Mouse (Mus musculus) B cell, adult 2 months (primary cell): ENCODE data around the gene Samd11.

Source experiments
- DNase-seq, 2 experiments: peaks; one replicate each; pipeline ENCODE4 v3.0.0; 2022

Gene Samd11

GRCm38 (mm10) chr4:156255078-156255839 is at the start of gene Samd11:
Gene Samd11, minus strand, starts transcription at chr4:156255657.
- peak; percentile 37 to 44 for DNase-seq

DNA sequence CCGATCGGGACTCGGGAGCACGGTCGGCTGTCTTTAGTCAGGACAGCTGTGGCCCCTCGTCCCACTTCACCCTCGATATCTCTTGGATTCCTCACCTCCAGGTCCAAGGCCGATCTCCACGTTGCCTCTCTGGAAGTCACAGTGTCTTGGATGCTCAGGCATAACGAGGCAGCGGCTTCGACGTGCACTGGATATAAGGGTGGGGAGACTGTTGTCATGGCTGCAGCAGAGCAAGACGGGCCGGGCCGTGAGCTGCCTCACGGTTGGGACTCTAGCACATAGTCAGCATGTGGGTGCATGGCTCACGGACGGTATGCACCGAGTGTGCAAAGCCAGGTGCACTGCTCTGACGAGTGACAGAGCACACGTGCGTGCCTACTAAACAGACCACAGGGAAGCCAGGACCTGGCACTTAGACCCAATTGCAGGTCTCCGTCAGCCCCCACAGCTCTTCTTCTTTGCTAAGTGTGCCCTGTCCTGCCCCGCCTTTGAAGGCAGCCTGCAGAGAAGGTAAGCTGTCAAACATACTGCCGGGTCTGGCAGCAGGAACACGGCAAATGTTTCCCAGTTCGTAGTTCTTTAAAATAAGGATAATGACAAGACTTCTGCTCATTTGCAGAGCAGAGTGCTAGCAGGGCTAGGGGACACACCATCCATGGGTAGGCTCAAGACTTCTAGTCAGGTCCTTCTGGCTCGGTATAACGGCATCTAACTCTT is 938 bp downstream of the Samd11 start:
- DNase-seq = peak; percentile 54 to 60

DNA sequence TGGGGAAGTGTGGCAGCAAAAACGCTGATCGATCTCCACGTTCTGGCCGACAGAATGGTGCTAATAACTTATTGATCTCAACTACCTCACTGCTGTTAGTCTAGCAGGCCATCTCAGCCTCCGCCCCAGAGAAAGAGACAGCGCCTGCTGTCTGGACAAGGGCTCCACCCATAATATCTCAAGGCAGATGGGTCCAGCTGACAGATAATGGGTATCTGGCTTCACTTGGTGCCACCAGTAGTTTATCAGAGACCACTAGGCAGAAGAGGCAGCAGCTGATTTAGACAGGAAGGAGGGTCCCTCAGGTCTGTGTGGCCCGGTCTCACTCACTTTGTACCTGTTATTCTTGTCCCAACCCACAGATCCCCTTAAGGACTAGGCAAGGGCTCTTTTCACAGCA is 2.4 kb downstream of the Samd11 start:
- DNase-seq = no peak

DNA sequence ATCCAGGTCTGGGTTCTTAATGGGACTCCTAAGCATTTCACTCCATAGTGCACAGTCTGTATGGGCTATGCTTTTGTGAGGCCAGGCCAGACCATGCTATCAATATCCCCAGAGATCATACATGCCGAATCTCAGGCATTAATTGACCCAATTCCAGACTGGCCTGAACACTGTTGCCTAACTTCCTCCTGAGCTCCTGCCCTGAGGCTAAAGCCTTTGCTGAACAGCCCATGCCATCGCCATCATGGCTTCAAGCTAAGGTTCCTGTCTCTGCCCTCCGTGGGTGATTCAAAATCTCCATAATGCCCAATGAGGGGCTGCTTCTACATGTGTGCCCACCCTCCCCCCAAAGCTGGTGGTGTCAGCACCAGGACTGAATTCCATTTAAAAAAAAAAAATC is 2.8 kb downstream of the Samd11 start:
- DNase-seq = no peak

DNA sequence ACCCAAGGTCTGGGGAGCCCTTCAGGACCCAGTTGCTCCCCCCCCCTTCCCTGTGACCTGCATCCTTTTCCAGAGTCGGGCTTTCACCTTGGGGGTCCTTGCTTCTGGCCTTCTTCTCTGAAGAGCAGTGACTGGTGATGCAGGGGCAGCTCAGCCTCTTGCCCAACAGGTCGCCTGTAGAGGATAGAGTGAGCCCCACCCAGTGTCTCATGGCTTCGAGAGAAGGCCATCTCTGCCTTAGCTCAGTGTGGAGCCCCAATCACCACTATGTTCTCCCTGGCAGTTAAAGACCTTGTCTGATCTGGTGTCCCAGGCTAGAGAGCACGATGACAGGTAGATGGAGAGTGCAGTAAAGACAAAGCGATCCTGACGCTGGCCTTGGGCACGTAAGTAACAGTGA is 3.3 kb downstream of the Samd11 start:
- DNase-seq = no peak

DNA sequence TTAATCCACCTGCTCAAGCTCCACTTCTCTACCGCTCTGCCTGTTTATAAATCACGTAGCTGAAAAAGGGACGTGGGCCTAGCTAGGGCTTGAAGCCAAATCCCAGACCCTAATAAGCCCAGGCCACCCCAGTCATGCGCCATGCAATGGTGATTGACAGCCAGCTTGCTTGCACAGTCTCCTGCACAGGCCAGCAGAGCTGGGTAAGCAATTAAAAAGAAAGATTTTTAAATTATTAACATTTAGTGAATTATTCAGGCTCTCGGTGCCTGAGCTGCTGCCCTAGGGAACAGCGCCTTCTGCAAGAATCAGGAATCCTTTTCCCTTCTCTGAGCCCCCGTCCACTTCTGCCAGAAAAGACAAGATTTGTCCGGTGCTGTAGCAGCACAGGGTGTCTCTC is 4.4 kb downstream of the Samd11 start:
- DNase-seq = no peak

GRCm38 (mm10) chr4:156249567-156249966 is 5.9 kb downstream of the Samd11 start:
- no peak for DNase-seq

- DNase-seq = peak; percentile 28 to 39
These were observed 18.6 kb downstream of the Samd11 start for GRCm38 (mm10) chr4:156236651-156237447.

DNA sequence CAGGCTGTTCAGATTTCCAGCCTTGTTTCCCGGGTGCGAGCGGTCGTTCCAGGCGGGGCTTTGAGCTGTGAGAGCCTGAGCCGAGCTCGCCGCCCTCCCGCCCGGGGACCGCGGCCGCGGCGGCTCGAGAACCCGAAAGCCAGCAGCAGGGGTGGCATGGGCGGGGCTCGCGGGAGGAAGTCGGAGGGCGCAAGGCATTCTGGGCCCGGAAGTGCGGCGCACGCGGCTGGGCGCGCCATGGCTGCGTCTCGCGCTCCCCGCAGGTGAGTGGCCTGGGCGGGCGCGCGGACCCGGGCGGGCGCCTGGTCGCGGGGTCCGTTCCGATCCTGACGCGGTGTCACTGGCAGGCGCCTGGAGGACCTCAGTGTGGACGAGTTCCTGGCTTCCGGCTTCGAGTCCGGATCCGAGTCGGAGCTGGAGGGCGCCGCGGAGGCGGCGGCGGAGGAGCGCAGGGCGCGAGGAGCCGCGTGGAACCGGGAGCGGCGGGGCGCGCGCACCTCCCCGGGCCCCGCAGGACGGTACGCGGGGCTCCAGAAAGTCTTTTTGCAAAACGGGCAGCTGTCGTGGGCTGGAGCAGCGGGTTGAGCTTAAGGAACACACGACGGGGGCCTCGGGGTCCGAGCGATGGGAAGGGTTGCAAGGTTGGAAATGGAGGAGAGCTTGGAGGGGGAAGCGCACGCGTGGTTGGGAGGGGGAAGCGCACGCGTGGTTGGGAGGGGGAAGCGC is 19.5 kb downstream of the Samd11 start, which contains the start of gene Noc2l:
Gene Noc2l (plus strand): TSS at position 203 of the 726 bp plus-strand sequence.
- DNase-seq = peak; percentile 93 to 94

- DNase-seq = no peak
These were observed 20.1 kb downstream of the Samd11 start for GRCm38 (mm10) chr4:156235360-156235770.

DNA sequence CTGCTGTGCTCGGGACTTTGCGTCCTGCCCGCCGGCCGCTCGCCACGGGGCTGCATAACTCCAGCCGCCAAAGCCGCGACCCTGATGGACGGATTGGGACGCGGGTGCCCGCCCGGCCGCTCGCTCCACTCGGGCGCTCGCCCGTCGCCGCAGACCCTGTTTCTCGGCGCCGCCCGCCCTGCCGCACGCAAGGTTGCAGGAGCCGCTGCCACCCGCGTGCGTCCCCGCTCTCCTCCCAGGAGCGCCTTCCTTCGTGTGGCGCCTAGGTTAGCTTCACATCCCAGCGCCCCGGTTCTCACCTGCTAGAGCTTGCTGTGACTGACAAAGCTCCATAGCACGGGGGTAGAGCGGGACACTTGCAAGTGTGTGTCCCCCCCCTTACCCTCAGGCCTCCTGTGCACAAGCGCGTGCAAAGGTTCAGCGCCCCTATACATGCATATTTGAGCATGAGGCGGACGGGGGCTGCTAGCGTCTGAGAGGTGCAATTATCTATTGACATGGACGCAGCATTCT is 20.7 kb downstream of the Samd11 start, which contains the start of gene Plekhn1:
Gene Plekhn1 (minus strand): TSS at position 157 of the 513 bp plus-strand sequence.
- DNase-seq = peak; percentile 77

DNA sequence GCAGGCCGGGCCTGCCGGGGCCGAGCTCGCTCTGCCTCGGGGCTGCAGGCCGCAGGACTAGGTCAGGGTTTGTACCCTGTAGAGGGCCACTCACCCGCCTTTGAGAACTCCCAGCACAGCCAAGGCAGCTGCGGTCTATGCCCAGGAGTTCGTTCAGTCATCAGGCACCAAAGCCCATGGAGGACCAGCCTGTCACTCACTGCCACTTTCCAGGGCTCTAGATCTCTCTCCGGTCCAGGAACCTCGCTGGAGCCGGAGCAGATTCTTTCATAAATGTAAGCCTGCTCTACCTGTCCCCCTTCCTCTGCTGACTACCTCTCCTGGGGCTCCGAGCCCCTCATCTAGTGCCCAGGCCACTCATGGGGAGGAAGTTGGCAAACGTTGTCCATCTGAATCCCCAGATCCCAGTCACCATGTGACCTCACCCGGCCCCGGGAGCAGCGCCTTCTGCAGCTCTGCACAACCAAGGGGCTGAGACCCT is 21.4 kb downstream of the Samd11 start:
- peak in 1 of 2 experiments; percentile 7 for DNase-seq

GRCm38 (mm10) chr4:156228393-156229024 is 26.9 kb downstream of the Samd11 start:
- no peak for DNase-seq

DNA sequence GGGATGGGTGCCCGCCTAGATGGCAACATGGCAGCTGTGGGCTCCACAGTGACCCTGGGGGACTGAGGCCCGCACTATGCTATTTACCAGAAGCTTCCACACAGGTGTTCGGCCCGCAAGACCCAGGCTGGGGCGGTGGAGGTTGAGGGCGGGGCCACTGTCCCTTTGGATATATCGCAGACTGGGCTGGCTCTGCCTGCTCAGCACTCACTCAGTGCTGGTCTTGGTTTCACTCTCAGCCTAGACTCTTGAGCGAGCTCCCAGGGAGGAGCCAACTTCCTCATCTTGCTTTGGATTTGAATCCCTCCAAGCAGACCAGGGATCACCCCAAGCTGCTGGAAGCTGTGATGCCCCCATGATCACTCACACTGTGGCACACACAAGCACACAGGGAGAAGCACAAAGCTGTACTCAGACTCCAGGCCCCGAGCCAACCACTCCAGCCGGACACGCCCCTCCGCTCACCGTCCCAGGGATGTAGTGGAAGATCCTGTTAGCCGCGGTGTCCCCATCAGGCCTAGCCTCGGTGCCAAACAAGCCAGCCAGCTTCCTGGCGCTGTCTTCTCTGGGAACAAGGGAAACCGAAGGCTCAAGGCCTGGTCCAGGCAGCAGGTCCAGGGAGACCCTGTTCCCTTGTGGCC is 27.6 kb downstream of the Samd11 start:
- DNase-seq = no peak

GRCm38 (mm10) chr4:156224276-156224675 is 31.2 kb downstream of the Samd11 start:
- DNase-seq = no peak

DNA sequence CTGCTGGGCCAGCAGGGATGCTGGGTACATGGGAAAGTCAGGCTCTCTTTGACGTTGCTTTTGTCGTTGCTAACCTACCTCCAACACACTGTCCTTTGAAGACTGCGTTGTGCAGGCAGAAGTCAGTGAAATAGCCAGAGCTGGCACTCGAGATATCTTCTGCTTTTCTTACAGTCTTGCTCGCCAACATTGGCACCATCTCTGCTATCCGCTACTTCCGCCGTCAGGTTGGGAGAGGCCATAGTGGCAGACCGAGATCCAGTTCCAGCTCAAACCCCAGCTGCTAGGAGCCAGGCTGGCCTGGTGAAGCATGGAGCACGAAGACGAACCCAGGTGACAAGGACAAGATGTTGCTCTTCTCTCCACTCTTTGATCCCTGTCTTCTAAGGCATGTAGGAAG is 35.5 kb downstream of the Samd11 start:
- DNase-seq = no peak

DNA sequence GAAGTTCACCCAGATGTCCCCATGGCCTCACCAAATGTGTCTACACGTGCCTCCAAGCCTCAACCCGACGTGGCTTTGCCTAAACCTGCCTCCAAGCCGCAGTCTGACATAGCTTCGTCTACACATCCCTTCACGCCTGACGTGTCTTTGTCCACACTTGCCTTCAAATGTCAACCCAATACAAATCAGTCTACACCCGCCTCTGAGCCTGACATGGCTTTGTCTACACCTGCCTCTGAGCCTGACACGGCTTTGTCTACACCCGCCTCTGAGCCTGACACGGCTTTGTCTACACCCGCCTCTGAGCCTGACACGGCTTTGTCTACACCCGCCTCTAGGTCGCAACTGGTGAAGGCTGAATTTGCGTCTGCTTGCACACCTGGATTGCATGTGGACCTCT is 37.6 kb downstream of the Samd11 start:
- no peak for DNase-seq

DNA sequence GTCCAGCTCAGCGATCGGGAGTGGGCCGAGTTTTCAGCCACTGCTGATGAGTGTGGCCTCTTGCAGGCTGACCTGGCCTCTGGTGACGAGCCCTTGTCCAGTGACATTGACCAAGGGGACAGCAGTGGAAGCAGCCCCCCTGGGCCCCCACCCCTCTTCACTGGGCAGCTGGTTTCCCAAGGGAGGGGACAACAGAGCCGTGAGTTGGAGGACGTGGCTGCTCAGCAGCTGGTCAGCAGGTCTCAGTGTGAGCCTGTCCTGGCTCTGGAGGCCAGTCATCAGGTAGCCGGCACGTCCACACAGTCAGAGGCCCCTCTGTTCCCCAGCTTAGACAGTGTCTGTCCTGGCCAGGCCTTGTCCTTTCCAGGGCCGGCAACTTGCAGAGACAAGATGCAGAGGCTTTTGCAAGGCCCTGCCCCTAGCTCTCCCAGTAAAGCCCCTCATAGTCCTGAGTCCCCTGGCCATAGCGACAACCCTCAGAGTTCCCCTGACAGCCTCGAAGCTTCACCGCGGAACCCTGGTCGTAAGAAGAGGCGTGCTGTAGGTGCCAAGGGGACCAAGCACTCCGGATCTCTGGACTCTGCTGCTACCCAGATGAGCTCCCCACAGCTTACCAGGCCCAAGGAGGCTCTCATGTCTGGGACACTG is 38.3 kb downstream of the Samd11 start:
- no peak for DNase-seq

GRCm38 (mm10) chr4:156216196-156216595 is 39.3 kb downstream of the Samd11 start:
- DNase-seq = no peak

DNA sequence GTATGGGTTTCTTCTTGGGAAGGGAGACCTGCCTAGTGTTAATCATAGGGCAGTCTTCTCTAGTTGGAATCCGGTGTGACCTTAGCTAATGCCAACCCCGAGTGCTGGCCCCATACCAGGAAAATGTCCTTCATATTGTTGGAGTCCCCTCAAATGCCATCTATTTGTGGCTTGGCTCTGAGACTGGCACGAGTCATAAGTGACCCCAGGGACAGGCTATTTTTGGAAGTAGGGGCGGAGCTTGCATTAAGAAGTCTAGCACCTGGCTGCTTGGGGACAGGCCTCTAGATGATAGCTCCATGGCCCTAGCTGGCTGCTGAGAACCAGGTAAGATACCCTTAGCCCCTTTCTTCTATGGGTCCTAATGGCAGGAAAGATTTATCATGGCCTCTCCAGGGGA is 39.8 kb downstream of the Samd11 start, which contains the start of gene Perm1:
Gene Perm1 (plus strand): TSS at position 220 of the 400 bp plus-strand sequence.
- no peak for DNase-seq
